Mouse (Mus musculus) liver, postnatal 0 days (tissue): ENCODE measurements around the gene Tpcn1.

Experiments
- CTCF ChIP-seq: sonication (generic); IDR thresholded peaks from 2 replicates; pipeline ENCODE4 v1.5.1; 2016; ENCODE audit warnings: antibody characterized with exemption, low read depth
- EP300 ChIP-seq: IDR thresholded peaks from 2 replicates; pipeline ENCODE4 v1.6.1; 2016; ENCODE audit warnings: antibody characterized with exemption, low read depth, mild to moderate bottlenecking

DNA sequence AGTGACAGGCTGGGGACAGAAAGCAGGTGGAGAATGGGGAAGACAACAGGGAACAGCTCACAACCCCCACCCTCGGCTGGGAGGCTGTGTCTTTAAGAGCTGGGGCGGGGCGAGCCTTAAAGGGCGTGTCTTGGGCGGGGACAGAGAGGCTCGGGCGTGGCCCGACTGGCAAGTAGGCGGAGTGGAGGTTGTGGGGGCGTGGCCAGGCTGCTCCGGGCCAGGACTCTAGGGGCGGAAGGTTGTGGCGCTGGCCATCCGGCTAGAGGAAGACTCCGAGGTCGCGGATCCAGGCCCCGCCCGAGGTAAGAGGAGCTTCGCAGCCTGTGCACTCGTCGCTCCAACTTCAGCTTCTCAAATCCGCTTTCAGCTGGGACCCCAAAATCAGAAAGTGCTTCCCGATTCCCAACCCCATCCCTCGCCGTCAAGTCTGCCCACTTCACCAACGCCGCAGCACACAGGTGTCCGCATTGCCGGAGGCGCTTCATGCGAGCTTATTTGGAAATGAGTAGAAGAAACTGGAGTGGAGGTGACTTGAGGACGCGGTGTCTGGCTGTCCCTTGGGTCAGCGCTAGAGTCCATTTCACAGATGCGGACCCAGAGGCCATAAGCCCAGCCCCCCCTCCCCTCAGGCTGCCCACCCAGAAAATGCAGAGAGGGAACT lies 77.4 kb downstream of the Tpcn1 start, which contains the start of gene Slc8b1:
- TF ChIP-seq CTCF (peak; percentile 1; the same call in 1 of the 2 replicates), EP300 (no peak)
